Mouse (Mus musculus) embryo, embryonic 10.5 days (tissue): ENCODE results near the gene Mkln1.

Experiments
- DNase-seq: peaks from one replicate; pipeline ENCODE4 v3.0.0-alpha.2; 2015; ENCODE audit warnings: low spot score

Gene Mkln1

GRCm38 (mm10) chr6:31397775-31398430 lies 632 bp upstream of the Mkln1 start:
- DNase-seq, result no peak

DNA sequence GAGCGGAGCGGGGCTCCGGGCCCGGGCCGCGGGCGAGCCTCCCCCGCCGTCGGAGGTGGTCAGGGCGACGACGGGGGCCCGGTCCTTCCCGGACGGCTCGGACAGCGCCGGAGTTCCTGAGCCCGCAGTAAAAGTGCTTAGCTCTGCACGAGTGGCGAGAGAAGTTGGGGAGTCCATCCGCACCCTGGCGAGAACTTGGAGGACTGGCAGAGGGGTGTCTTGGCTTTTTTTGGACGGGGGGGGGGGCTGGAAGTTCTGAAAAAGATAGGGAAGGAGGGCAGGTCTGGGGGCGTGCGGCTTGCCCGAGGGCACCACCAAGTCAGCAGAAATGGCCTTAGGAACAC lies 643 bp downstream of the Mkln1 start:
- peak; percentile 48 for DNase-seq

DNA sequence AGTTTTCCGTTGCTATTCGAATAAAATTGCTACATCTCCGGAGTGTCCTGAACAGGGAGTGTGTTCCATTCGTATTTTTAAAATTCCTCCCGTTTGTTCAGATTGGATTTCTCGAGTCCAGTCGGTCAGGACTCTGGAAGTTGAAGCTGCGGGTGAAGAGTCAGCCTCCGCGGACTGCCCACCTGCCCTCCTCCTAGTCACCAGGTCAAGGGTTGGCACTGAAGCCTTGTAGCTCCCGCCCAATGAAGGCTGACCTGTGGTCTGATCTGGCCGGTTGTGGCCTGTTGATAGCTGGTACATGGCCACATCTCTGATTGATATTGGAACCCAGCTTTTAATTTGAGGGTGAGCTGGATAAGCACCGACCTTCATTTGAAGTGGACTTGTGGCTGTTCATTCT lies 1.0 kb downstream of the Mkln1 start:
- peak; percentile 69 for DNase-seq

DNA sequence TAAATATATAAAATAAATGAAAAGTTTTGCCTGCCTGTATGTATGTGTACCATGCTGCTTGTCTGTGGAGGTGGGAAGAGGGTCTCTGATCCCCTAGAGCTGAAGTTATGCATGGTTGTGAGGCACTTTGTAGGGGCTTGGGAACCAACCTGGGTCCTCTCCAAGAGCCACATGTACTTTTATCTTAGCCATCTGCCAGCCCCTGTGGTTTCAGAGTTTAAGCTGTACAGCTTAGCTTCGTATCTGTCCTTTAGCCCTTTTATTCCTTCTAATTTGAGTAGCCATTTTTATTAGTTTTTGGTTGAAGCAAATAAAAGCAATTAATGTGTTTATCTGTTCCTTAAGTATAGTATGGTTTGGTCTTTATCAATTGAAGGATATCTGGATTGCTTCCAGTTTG lies 12.5 kb downstream of the Mkln1 start:
- no peak for DNase-seq

GRCm38 (mm10) chr6:31412487-31412886 lies 14.0 kb downstream of the Mkln1 start:
- peak; percentile 37 for DNase-seq

- DNase-seq, result no peak
These were observed 15.0 kb downstream of the Mkln1 start for GRCm38 (mm10) chr6:31413556-31413955.

DNA sequence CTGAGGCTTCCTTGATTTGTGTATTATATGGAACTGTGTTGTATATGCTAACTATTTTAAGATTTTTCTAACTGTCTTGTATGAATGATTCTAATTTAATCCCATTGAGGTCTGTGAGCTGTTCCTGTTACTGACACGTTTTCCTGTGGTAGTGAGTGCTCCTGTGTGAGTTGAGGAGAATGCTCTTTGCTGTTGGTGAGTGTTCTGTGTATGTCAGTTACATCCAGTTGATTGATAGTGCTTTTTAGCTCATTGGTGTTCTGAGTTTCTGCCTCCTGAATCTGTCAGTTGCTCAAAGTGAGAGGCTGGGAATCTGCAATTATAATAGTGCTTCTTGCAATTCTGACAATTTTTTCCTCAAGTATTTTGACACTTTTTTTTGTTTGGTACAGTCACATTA lies 15.8 kb downstream of the Mkln1 start:
- no peak for DNase-seq

DNA sequence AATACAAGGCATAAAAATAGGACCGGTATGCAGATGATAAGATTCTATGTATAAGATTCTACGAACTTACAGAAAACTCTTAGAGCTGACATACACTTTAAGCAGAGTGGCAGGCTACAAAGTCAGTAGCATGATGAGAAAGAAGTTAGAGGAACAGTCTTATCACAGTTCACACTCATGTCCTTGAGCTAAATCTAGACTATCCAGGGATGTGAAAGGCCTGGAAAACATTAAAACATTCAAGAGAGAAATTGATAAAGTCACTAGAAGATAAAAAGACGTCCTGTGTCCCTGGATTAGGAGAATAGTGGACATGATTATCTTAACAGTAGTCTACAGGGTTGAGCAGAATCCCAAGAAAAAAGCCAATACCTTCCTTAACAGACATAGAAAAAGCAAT lies 26.9 kb downstream of the Mkln1 start:
- no peak for DNase-seq

DNA sequence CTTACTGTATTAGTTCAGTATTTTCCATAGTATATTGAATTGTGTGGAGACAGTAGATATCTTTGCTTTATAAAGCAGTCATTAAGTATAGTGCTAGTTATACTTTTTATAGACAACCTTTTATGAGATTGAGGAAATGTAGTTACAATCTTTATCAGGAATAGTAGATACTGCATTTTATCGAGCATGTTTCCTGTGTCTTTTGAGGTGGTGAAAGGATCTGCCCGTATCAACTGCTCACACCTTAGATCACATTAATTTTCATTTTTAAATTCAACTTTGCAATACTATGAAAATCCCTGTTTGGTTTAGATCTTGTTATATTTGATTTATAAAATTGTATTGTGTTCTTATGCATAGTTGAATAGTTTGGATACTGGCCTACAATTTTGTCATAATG lies 38.7 kb downstream of the Mkln1 start:
- DNase-seq, result no peak

DNA sequence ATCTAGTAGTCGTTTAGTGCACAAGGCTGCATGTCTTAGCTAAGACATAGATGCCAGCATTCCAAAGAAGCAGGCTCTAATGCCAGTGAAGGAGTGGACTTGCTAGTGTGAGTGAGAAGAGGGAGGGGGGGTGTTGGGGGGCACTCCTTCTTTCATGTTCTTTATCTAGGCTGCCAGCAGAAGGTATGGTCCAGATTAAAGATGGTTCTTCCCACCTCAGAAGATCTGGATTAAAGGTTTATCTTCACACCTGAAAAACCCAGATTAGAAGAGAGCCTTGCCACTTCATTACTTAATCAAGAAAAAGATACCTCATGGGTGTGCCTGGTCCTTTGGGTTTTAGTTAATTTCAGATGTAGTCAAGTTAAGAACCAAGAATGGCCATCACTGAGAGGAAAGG lies 46.7 kb downstream of the Mkln1 start:
- no peak for DNase-seq

DNA sequence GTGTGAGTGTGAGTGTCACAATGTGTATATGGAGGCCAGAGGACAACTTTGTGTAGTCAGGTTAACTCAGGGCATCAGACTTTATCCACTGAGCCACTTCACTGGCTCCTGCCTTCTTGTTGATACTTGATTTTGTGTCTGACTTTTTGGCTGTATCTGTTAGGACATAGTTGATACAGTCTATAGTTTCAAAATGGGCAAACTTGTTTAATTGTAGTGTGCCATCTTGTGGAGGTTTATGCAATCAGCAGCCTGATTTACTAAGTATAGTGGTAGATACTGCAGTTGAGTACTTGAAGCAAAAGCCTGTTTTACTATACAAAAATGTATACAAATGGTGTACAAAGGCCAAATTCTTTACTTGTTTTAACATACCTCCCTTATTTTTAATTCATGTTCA lies 55.2 kb downstream of the Mkln1 start:
- DNase-seq, result peak; percentile 71

- no peak for DNase-seq
These were observed 56.8 kb downstream of the Mkln1 start for GRCm38 (mm10) chr6:31455376-31455775.

- no peak for DNase-seq
These were observed 58.5 kb downstream of the Mkln1 start for GRCm38 (mm10) chr6:31456988-31457387.

- no peak for DNase-seq
These were observed 70.9 kb downstream of the Mkln1 start for GRCm38 (mm10) chr6:31469431-31469830.

DNA sequence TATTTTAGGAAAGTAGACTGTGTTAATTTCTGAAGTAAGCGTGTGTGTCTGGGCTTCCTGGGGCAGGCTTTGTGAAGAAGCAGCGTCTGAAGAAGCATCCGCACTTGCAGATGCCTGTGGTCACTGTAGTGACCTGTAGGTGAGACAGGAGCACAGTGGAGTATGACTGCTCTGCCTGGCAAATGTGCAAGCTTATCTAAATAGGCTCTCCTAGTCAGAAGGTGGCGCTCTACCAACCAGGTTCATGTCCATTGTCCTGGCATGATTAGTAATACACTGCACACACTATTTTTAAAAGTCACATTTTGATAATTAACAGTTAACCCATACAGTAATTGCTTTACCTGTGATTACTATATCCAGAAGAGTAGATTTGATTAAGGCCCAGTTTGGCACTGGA lies 79.7 kb downstream of the Mkln1 start:
- peak; percentile 23 for DNase-seq

GRCm38 (mm10) chr6:31480008-31480407 lies 81.5 kb downstream of the Mkln1 start:
- no peak for DNase-seq

- no peak for DNase-seq
These were observed 88.1 kb downstream of the Mkln1 start for GRCm38 (mm10) chr6:31486601-31487000.

DNA sequence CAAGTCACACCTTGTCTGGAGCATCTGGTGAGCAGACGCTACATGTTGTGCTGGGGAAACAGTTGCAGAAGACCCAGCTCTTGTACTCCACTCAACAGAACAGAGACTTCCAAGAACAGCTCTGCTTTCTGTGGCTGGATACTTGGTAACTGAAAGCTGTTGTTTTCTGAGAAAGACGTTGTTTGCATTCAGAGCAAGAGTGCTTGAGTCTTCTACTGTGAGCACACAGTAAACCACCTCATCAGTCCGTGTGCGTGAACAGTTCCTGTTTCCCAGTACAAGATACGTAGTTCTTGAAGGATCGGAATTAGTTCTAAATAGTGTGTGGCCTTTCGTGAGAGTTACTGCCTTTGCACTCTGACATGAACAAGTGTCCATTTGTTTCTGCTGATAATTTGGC lies 91.4 kb downstream of the Mkln1 start:
- no peak for DNase-seq

- no peak for DNase-seq
These were observed 96.7 kb downstream of the Mkln1 start for GRCm38 (mm10) chr6:31495122-31495731.

DNA sequence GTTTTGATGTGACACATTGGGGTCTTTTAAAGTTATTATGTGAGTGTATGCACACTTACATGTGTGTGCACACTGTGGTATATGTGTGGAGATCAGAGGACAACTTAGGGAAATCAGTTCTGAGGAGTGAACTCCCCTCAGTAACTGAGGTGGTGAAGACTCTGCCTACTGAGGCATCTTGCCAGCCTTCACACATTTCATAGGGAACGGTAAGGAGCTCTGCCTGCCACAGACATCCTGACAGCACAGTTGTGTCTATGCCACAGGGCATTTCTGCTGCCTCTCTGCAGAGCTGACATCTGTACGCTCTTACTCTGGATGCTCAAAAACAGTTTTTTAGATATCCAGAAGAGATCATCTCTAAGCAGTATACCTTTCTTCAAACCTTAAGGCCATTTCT lies 97.7 kb downstream of the Mkln1 start:
- no peak for DNase-seq

DNA sequence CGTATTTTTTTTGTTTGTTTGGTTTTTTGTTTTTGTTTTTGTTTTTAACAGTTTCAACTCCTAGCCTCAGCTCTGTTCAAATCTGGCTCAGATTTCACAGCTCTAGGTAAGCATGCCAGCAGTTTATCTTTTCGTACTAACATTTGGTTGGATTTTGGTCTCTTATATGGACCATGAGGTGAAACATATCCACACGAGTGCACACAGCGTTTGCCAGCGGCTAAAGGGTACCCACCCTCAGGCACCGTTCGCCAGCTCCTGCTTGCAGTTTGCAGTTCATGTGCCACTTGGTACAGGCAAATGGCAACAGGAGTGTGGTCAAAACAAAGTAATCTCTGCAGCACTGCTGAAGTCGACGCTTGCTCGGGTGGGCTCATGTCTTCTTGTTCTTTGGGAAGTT lies 101.3 kb downstream of the Mkln1 start:
- no peak for DNase-seq

DNA sequence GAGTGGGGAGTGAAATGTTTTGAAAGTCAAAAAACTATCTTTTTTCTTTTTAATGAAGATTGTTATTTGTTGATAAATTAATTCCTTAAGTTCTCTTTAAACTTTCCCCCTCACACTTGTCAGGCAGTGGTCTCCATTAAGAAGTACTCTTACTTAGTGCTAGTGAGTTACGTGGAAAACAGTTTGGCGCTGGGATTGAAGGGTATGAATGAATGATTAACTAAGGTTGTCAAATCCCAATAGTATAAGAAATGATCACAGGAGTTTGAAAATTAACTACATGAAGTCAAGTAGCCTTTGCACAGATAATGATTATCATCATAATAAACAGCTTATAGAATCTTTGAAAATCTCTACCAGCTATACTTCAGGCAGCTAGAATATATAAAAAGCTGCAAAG lies 101.7 kb downstream of the Mkln1 start:
- no peak for DNase-seq

- no peak for DNase-seq
These were observed 102.2 kb downstream of the Mkln1 start for GRCm38 (mm10) chr6:31500691-31501090.

DNA sequence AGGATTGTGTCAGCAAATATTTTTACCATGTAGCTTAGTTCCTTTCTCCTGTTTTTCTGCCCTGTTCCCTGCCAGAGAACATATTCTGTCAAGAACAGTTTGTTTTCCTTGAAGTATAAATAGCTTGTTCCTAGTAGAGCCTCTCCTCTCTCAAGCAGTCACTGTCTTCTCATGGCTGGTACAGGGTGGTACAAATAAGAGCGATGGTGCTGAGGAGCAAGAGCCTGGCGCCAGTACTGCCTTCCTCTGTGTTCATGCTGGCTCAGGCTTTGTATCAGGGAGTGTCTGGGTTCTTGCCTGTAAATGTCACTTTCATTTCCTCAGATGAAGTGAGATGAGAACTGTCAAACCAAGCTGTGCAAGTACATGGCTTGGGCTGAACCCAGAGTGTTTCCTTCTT lies 104.1 kb downstream of the Mkln1 start:
- no peak for DNase-seq
